Mouse (Mus musculus) neural tube, embryonic 14.5 days (tissue): ENCODE data around the gene Sgo1. TPM values are rescaled to one million over a fixed set of nuclear protein-coding genes. Genes with fewer than 3 reads are reported as not detected.

Experiments
- ATAC-seq: fragments of 200-750 bp; cut with Nextera tagmentation; 2 replicates; pipeline ENCODE4 v1.8.0; 2017; ENCODE audit warnings: low read depth, mild to moderate bottlenecking, moderate TSS enrichment, moderate library complexity
- H3K27ac ChIP-seq: fragments of 300-500 bp; sonication (generic); 2 replicates; pipeline ENCODE4 v1.5.1; 2014; ENCODE audit warnings: low read depth, mild to moderate bottlenecking, control low read depth, low read length, moderate library complexity, mixed read lengths
- H3K27me3 ChIP-seq: fragments of 300-500 bp; sonication (generic); 2 replicates; pipeline ENCODE4 v1.6.1; 2014; ENCODE audit warnings: low read length; ENCODE audit not compliant: control insufficient read depth, insufficient read depth
- H3K36me3 ChIP-seq: fragments of 300-500 bp; sonication (generic); 2 replicates; pipeline ENCODE4 v1.6.1; 2014; ENCODE audit warnings: low read length, mixed read lengths; ENCODE audit not compliant: control insufficient read depth, insufficient read depth
- H3K4me1 ChIP-seq: fragments of 300-500 bp; sonication (generic); 2 replicates; pipeline ENCODE4 v1.6.1; 2014; ENCODE audit warnings: low read length; ENCODE audit not compliant: control insufficient read depth, insufficient read depth
- H3K4me2 ChIP-seq: fragments of 300-500 bp; sonication (generic); 2 replicates; pipeline ENCODE4 v1.6.1; 2014; ENCODE audit warnings: mild to moderate bottlenecking, low read depth, low read length, control low read depth
- H3K4me3 ChIP-seq: fragments of 300-500 bp; sonication (generic); 2 replicates; pipeline ENCODE4 v1.5.1; 2014; ENCODE audit warnings: low read depth, low read length, control low read depth, mixed read lengths
- H3K9ac ChIP-seq: fragments of 300-500 bp; sonication (generic); replicated peaks from 2 replicates; pipeline ENCODE4 v1.6.1; 2014; ENCODE audit warnings: low read depth, mild to moderate bottlenecking, control low read depth, low read length, mixed read lengths
- H3K9me3 ChIP-seq: fragments of 300-500 bp; sonication (generic); 2 replicates; pipeline ENCODE4 v1.6.1; 2016; ENCODE audit warnings: low read length; ENCODE audit not compliant: control insufficient read depth
- WGBS: fragments of 180-500 bp; shearing (Covaris S2); extraction: QIAGEN DNeasy Blood & Tissue Kit; methylation state at CpG from one replicate; pipeline ENCODE4 v1.1.7; 2014; 5-methylcytosine and 5-hydroxymethylcytosine counted together
- polyA plus RNA-seq: library from polyadenylated mRNA; unstranded; fragments of >200 nt; fragmentation: Nextera tagmentation; extraction: Ambion mirVana; gene quantifications from 2 replicates; pipeline ENCODE4 v1.2.1, GENCODE M21; 2014

Sgo1 gene
- polyA plus RNA-seq, 1 experiment from 2014 or later: 3.2 TPM

GRCm38 (mm10) chr17:53626160-53626559 is 63.0 kb downstream of the Sgo1 start:
- Histone ChIP-seq H3K27ac (no peak overlapping the region), H3K4me3 (no peak overlapping the region), H3K9ac (no peak overlapping the region), H3K4me2 (no peak overlapping the region), H3K4me1 (no peaks in the 10 kb centered on the region), H3K9me3 (no peaks in the 10 kb centered on the region), H3K27me3 (no peaks in the 10 kb centered on the region), H3K36me3 (no peaks in the 10 kb centered on the region; the same call in 1 of the 2 replicates)
- WGBS: 86% methylated on average over 3 of the region's 3 CpGs
- no peak for ATAC-seq

Other genes starting within 250 kb of the Sgo1 start
- gene Efhb, start 226.0 kb downstream of the Sgo1 start, polyA plus RNA-seq: 0.64 and 0.77 TPM in 2 replicates
- gene Rab5a, start 210.1 kb downstream of the Sgo1 start, polyA plus RNA-seq: 116 and 120 TPM in 2 replicates
- gene Pp2d1, start 149.9 kb downstream of the Sgo1 start, polyA plus RNA-seq: 0.42 and 0.72 TPM in 2 replicates
- gene Kat2b, start 122.5 kb downstream of the Sgo1 start, polyA plus RNA-seq: 10.3 and 11.2 TPM in 2 replicates
- gene Sult1c2, start 157.0 kb upstream of the Sgo1 start, polyA plus RNA-seq: not detected in 2 replicates